Mouse (Mus musculus): Measurements from ENCODE around the gene Sec23a.

- TF ChIP-seq POLR2A (IDR thresholded peaks at IDR 0.05; ENCODE audit: extremely low read depth, insufficient read depth, low read length) (0 out of 2 replicates have a peak, but pooled peaks have one; percentile 19), CTCF (IDR thresholded peaks at IDR 0.05; ENCODE audit: extremely low read depth, insufficient read depth, low read length) (no peak)
These were observed 28.4 kb upstream of the Sec23a start for GRCm38 (mm10) chr12:59039971-59040844.
